Mouse (Mus musculus): ENCODE measurements around the gene Tmem132c.

The Tmem132c gene

GRCm38 (mm10) chr5:127241136-127241924 lies at the start of gene Tmem132c:
TSS of gene Tmem132c (plus strand) at chr5:127241808.
- DNase-seq: no peak

GRCm38 (mm10) chr5:127191881-127192280 lies 49.7 kb upstream of the Tmem132c start:
- no peak for DNase-seq

- DNase-seq: no peak
Measured at GRCm38 (mm10) chr5:127198850-127199249, 42.8 kb upstream of the Tmem132c start.

- no peak for DNase-seq
Measured at GRCm38 (mm10) chr5:127204881-127205280, 36.7 kb upstream of the Tmem132c start.

- no peak for DNase-seq
Measured at GRCm38 (mm10) chr5:127216389-127216788, 25.2 kb upstream of the Tmem132c start.

GRCm38 (mm10) chr5:127217725-127218124 lies 23.9 kb upstream of the Tmem132c start:
- DNase-seq: no peak

- no peak for DNase-seq
Measured at GRCm38 (mm10) chr5:127227929-127228595, 13.5 kb upstream of the Tmem132c start.

GRCm38 (mm10) chr5:127234715-127235114 lies 6.9 kb upstream of the Tmem132c start:
- DNase-seq: no peak

- DNase-seq: no peak
Measured at GRCm38 (mm10) chr5:127235203-127235602, 6.4 kb upstream of the Tmem132c start.

- no peak for DNase-seq
Measured at GRCm38 (mm10) chr5:127239706-127240105, 1.9 kb upstream of the Tmem132c start.

- no peak for DNase-seq
Measured at GRCm38 (mm10) chr5:127240646-127241045, 962 bp upstream of the Tmem132c start.

- no peak for DNase-seq
Measured at GRCm38 (mm10) chr5:127241925-127242762, 536 bp downstream of the Tmem132c start.

GRCm38 (mm10) chr5:127242763-127243160 lies 1.2 kb downstream of the Tmem132c start:
- DNase-seq: no peak

GRCm38 (mm10) chr5:127243209-127243608 lies 1.6 kb downstream of the Tmem132c start:
- DNase-seq: no peak

- no peak for DNase-seq
Measured at GRCm38 (mm10) chr5:127243611-127244010, 2.0 kb downstream of the Tmem132c start.

GRCm38 (mm10) chr5:127253263-127253662 lies 11.7 kb downstream of the Tmem132c start:
- DNase-seq: no peak

- no peak for DNase-seq
Measured at GRCm38 (mm10) chr5:127256947-127257610, 15.5 kb downstream of the Tmem132c start.

GRCm38 (mm10) chr5:127262136-127262535 lies 20.5 kb downstream of the Tmem132c start:
- no peak for DNase-seq

- no peak for DNase-seq
Measured at GRCm38 (mm10) chr5:127271145-127271544, 29.5 kb downstream of the Tmem132c start.

- no peak for DNase-seq
Measured at GRCm38 (mm10) chr5:127279462-127279861, 37.9 kb downstream of the Tmem132c start.

GRCm38 (mm10) chr5:127281186-127281585 lies 39.6 kb downstream of the Tmem132c start:
- no peak for DNase-seq

GRCm38 (mm10) chr5:127282539-127283123 lies 41.0 kb downstream of the Tmem132c start:
- DNase-seq: no peak

All from thymus, adult 18-20 months (tissue).